Mouse (Mus musculus): ENCODE data around the gene Psg29.

- no peak for TF ChIP-seq CTCF (conservative IDR thresholded peaks at IDR 0.05; ENCODE audit: low read length)
- TF ChIP-seq POU5F1 (IDR thresholded peaks at IDR 0.05; ENCODE audit: borderline replicate concordance, low read length): no peak
- TF ChIP-seq NANOG (IDR thresholded peaks at IDR 0.05; ENCODE audit: borderline replicate concordance, low read length): no peak
Measured at GRCm38 (mm10) chr7:17171827-17172226, 31.4 kb upstream of the Psg29 start.

Data from E14TG2a.4 (cell line).